Mouse (Mus musculus) embryonic facial prominence, embryonic 12.5 days (tissue): ENCODE measurements around the gene Sult1b1. TPM values are rescaled to one million over a fixed set of nuclear protein-coding genes. Genes with fewer than 3 reads are reported as not detected.
"Not testable (repeated sequence)": the region's sequence is repeated elsewhere in the genome, so short reads cannot be mapped to it uniquely, and the experiment has no call there.

Experiments
- ATAC-seq: fragments of 200-750 bp; cut with Nextera tagmentation; 2 replicates; pipeline ENCODE4 v1.8.0; 2017; ENCODE audit not compliant: insufficient number of reproducible peaks, insufficient read depth, low FRiP score, low TSS enrichment
- H3K27ac ChIP-seq: fragments of 300-500 bp; sonication (generic); 2 replicates; pipeline ENCODE4 v1.5.1; 2016; ENCODE audit warnings: mild to moderate bottlenecking
- H3K27me3 ChIP-seq: fragments of 300-500 bp; sonication (generic); 2 replicates; pipeline ENCODE4 v1.6.1; 2016; ENCODE audit warnings: mild to moderate bottlenecking, moderate library complexity
- H3K36me3 ChIP-seq: fragments of 300-500 bp; sonication (generic); 2 replicates; pipeline ENCODE4 v1.6.1; 2016; ENCODE audit warnings: mild to moderate bottlenecking
- H3K4me1 ChIP-seq: fragments of 300-500 bp; sonication (generic); 2 replicates; pipeline ENCODE4 v1.6.1; 2016
- H3K4me2 ChIP-seq: fragments of 300-500 bp; sonication (generic); replicated peaks from 2 replicates; pipeline ENCODE4 v1.6.1; 2016; ENCODE audit warnings: mild to moderate bottlenecking, moderate library complexity
- H3K4me3 ChIP-seq: fragments of 300-500 bp; sonication (generic); 2 replicates; pipeline ENCODE4 v1.5.1; 2016; ENCODE audit warnings: mild to moderate bottlenecking
- H3K9ac ChIP-seq: fragments of 300-500 bp; sonication (generic); 2 replicates; pipeline ENCODE4 v1.6.1; 2016; ENCODE audit warnings: mild to moderate bottlenecking, moderate library complexity
- H3K9me3 ChIP-seq: fragments of 300-500 bp; sonication (generic); 2 replicates; pipeline ENCODE4 v1.6.1; 2016; ENCODE audit warnings: mild to moderate bottlenecking, moderate library complexity
- WGBS: fragments of 180-500 bp; shearing (Covaris S2); methylation state at CpG from one replicate; pipeline ENCODE4 v1.1.7; 2016; 5-methylcytosine and 5-hydroxymethylcytosine counted together
- polyA plus RNA-seq: library from polyadenylated mRNA; unstranded; fragments of >200 nt; fragmentation: Nextera tagmentation; extraction: Ambion mirVana; gene quantifications from 2 replicates; pipeline ENCODE4 v1.2.1, GENCODE M21; 2016

The Sult1b1 gene
- polyA plus RNA-seq, 1 experiment from 2014 or later: 0.18 TPM

DNA sequence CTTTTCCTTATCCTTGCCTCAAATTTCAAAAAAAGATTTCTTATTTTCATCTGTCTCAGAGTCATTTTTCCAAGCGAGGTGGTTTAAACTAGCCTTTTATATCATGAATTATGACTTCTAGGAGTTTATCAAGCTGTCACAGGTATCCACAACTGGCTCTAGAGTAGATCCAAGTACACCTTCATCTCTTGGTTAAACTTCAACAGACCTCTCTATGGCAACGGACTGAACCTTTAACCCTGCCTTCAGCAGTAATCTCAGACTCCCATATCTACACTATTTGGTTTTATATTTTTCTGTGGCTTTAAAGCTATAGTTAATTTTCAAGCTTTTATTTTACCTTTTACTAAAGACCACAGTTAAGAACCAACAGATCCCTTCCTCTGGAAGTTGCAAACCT, 5.7 kb downstream of the Sult1b1 start:
- Histone ChIP-seq H3K9ac (no peak overlapping the region), H3K4me2 (no peak overlapping the region), H3K9me3 (no peaks in the 10 kb centered on the region), H3K27ac (no peak overlapping the region), H3K36me3 (no peaks in the 10 kb centered on the region), H3K4me3 (no peak overlapping the region), H3K4me1 (no peaks in the 10 kb centered on the region), H3K27me3 (no peaks in the 10 kb centered on the region)
- WGBS: 74% methylated on average over 2 of the region's 2 CpGs
- no peak for ATAC-seq

DNA sequence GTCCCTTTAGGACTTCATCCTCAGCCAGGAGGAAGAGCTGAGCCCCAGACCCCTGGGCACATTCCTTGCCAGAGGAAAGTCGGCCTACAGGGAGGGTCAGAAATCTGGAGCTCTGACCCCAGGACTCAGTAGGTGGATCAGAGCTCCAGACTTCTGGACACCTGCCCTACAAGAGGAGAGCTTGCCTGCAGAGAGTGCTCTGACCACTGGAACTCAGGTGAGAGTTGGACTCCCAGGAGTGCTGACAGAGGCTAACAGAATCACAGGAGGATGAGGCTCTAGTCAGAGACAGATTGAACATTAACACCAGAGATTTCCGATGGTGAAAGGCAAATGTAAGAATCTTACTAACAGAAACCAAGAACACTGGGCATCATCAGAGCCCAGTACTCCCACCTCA, 14.4 kb downstream of the Sult1b1 start:
- WGBS: 90% methylated on average over 2 of the region's 2 CpGs
- H3K4me2 ChIP-seq, H3K4me1 ChIP-seq, H3K9ac ChIP-seq, H3K9me3 ChIP-seq, ATAC-seq, H3K27me3 ChIP-seq, H3K4me3 ChIP-seq, H3K36me3 ChIP-seq, H3K27ac ChIP-seq: not testable (repeated sequence)

DNA sequence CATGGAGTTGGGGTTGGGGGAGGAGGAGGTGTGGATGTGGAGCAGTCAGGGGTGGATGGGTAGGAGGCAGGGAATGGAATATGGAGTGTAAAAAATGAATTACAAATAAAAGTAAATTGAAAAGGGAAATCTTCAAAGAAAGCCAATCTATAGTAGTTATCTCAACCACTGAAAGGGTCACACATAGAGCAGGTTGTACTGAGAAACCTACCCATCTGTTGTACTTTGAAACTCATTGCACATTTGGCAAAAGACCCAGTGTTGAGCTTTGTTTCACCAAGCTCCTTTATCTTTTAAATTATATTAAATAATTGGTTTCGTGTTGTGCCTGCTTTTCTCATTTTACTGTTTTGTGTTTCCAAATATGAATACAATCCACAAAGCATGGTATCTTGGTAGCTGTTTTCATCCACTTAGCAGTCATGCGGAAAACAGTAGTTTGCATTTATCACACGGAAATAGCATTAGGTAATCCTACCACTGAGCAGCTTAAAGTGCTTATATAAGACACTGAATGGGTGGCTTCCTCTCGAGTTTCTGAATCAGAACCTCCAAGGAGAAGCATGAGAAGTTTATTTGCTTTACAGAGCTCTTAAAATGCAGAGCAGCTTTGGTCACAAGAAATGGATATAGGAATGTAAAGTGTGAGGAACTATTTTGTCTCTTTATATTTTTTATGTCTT, 32.1 kb downstream of the Sult1b1 start:
- Histone ChIP-seq H3K27me3 (no peaks in the 10 kb centered on the region), H3K4me1 (no peaks in the 10 kb centered on the region), H3K27ac (no peak overlapping the region), H3K4me2 (no peak overlapping the region), H3K4me3 (no peak overlapping the region), H3K36me3 (no peaks in the 10 kb centered on the region), H3K9me3 (no peaks in the 10 kb centered on the region), H3K9ac (no peak overlapping the region)
- 57% methylated on average over 4 of the region's 4 CpGs for WGBS
- no peak for ATAC-seq

DNA sequence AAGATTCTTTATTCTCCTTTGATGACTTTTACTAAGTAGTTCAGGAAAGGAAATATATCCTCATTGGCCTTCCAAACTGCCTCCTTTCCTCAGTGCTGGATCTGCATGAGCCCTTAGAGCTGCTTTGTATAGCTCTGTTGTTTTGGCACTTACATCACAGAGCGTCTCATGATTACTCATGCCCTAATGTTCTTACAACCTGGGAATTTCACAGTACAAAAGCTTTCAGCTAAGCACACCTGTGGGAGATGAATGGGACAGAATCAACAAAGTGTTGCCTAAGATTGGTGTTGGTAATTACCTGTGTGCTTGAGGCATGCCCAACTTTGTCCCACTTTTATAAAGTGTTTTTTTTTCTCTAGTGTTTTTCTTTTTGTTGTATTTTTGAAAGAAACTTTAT, 35.3 kb downstream of the Sult1b1 start:
- no peaks in the 10 kb centered on the region for H3K27me3 ChIP-seq
- no peak overlapping the region for H3K4me3 ChIP-seq
- H3K4me2 ChIP-seq: no peak overlapping the region
- no peaks in the 10 kb centered on the region for H3K36me3 ChIP-seq
- no peak overlapping the region for H3K9ac ChIP-seq
- no peak for ATAC-seq
- WGBS: 57% methylated on average over 1 of the region's 1 CpGs
- no peaks in the 10 kb centered on the region for H3K9me3 ChIP-seq
- H3K27ac ChIP-seq: no peak overlapping the region
- H3K4me1 ChIP-seq: no peaks in the 10 kb centered on the region

DNA sequence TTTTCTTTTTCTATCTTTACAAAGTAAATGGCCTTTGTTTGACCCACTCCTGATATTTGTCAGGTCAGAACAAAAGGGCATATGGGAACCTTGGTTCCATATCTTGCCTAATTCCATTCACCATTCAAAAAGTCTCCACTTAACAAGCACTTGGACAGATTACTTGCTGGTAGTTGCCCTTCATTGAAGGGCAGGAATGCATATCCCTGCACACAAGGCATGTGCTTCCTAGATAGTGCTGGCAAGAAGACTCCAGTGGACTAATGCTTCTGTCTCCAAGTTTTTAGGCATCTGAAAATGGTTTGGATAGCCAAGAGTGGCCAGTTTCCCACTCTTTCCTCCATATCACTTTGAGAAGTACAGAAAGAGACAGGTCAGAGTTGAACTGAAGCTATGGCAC, 38.7 kb downstream of the Sult1b1 start:
- Histone ChIP-seq H3K36me3 (no peaks in the 10 kb centered on the region), H3K4me1 (no peaks in the 10 kb centered on the region), H3K4me3 (no peak overlapping the region), H3K4me2 (no peak overlapping the region), H3K9ac (no peak overlapping the region), H3K27me3 (no peaks in the 10 kb centered on the region), H3K27ac (no peak overlapping the region), H3K9me3 (no peaks in the 10 kb centered on the region)
- ATAC-seq: no peak

DNA sequence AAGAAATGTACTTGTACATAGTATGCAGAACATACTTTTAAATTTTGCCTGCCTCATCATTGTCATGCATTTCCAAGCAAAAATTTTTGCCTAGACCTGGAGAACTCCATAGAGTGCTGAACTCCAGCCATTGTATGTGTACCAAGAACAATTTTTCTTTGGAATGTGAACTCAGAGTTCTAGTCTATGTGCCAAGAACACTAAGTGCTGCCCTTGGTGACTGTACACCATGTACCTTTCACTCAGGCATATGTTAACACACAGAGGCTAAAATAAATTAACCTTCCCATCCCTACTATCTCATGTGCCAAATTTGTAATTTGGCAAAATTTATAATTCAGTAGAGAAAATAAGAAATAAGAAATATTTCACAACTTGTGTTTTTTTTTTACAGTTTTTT, 39.1 kb downstream of the Sult1b1 start:
- ATAC-seq: no peak
- Histone ChIP-seq H3K4me1 (no peaks in the 10 kb centered on the region), H3K27me3 (no peaks in the 10 kb centered on the region), H3K4me3 (no peak overlapping the region), H3K36me3 (no peaks in the 10 kb centered on the region), H3K27ac (no peak overlapping the region), H3K9ac (no peak overlapping the region), H3K9me3 (no peaks in the 10 kb centered on the region), H3K4me2 (no peak overlapping the region)

DNA sequence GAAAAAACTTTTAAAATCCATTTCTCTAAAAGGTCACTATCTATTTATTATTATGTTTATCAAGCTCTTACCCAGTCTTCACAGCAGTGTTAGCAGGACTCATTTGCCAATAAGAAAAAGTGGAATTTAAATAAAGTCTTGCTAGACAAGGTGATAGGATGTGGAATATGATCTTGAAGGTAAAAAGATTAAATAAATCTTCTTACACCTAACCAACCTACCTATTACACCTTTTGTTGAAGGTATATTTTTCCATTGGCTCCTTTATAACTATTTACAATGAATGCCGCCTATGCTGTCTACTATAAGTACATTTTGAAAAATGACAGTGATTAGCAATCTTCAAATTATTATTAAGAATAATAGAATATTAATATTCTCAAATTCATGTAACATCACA, 47.2 kb downstream of the Sult1b1 start, which contains the start of gene Ugt2a1:
TSS of gene Ugt2a1 (minus strand) at position 101 of the 400 bp plus-strand sequence.
- no peaks in the 10 kb centered on the region for H3K36me3 ChIP-seq
- no peaks in the 10 kb centered on the region for H3K9me3 ChIP-seq
- ATAC-seq: no peak
- H3K27me3 ChIP-seq: no peaks in the 10 kb centered on the region
- H3K4me1 ChIP-seq: no peaks in the 10 kb centered on the region
- 82% methylated on average over 1 of the region's 1 CpGs for WGBS
- H3K27ac ChIP-seq: no peak within 1 kb of the TSS
- H3K4me3 ChIP-seq: no peak within 1 kb of the TSS
- H3K4me2 ChIP-seq: no peak within 1 kb of the TSS
- no peak within 1 kb of the TSS for H3K9ac ChIP-seq

DNA sequence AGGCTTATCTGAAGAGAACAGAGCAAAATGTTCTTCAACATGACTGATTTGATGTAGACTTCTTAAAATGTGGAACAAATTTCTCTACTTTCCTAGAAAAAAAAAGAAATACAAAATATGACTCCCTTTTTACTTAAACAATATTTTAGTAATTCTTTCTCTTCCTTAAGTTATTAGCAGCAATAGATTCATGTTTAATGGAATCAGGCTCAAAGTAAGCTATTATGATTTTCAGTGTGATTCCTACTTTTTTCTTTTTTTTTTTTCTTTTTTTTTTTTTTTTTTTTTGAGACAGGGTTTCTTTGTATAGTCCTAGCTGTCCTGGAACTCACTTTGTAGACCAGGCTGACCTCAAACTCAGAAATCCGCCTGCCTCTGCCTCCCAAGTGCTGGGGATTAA, 51.3 kb downstream of the Sult1b1 start, which contains the start of gene Gm43638:
TSS of gene Gm43638 (minus strand) at position 101 of the 400 bp plus-strand sequence.
- WGBS: 85% methylated on average over 1 of the region's 1 CpGs

DNA sequence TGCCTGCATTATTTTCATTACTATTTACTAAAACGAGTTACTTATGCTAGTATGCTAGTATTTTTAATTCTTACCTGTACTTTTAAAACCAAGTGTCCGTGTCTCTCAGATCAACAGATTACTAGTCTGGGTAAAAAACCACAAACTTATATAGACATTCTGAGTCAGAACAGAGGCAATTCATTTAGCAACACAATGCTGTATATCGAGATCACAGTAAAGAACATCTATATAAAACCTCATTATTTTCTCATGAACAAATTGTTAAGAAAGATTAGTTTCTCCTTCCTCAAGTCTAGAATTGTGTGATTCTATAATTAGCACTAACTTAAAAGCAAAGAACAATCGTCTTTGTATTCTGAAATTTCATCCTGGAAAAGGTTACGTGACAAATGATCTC, 55.8 kb downstream of the Sult1b1 start, which contains the start of gene Ugt2a2:
TSS of gene Ugt2a2 (minus strand) at position 101 of the 400 bp plus-strand sequence.
- WGBS: 77% methylated on average over 5 of the region's 5 CpGs
- H3K27ac ChIP-seq: no peak within 1 kb of the TSS
- H3K9me3 ChIP-seq: no peaks in the 10 kb centered on the region
- H3K4me1 ChIP-seq: no peaks in the 10 kb centered on the region
- no peak within 1 kb of the TSS for H3K4me3 ChIP-seq
- H3K27me3 ChIP-seq: no peaks in the 10 kb centered on the region
- H3K9ac ChIP-seq: no peak within 1 kb of the TSS
- no peaks in the 10 kb centered on the region for H3K36me3 ChIP-seq
- no peak within 1 kb of the TSS for H3K4me2 ChIP-seq
- ATAC-seq: no peak

More for the DNA sequence above, 51.3 kb downstream of the Sult1b1 start, which contains the start of gene Gm43638:
- not testable (repeated sequence) for H3K27me3 ChIP-seq, H3K27ac ChIP-seq, H3K4me1 ChIP-seq, H3K9me3 ChIP-seq, H3K4me2 ChIP-seq, ATAC-seq, H3K4me3 ChIP-seq, H3K9ac ChIP-seq, H3K36me3 ChIP-seq

Other genes with a start within 250 kb of the Sult1b1 start
- not detected in 2 replicates for gene Ugt2a3, start 201.0 kb downstream of the Sult1b1 start, polyA plus RNA-seq
- gene Ugt2b38, start 114.0 kb downstream of the Sult1b1 start, polyA plus RNA-seq: not detected in 2 replicates
- gene Ugt2a2, start 55.9 kb downstream of the Sult1b1 start, polyA plus RNA-seq: 0.45 TPM in 1 of 2 replicates, not detected in the other
- gene Gm43638, start 51.4 kb downstream of the Sult1b1 start, polyA plus RNA-seq: not detected in 2 replicates
- gene Ugt2a1, start 47.3 kb downstream of the Sult1b1 start, polyA plus RNA-seq: 3.7 and 4.2 TPM in 2 replicates
- 0.24 TPM in 1 of 2 replicates, not detected in the other for gene Sult1d1, start 30.8 kb upstream of the Sult1b1 start, polyA plus RNA-seq
- gene Sult1e1, start 53.4 kb upstream of the Sult1b1 start, polyA plus RNA-seq: 3.5 and 4.3 TPM in 2 replicates
- gene Csn1s1, start 128.0 kb upstream of the Sult1b1 start, polyA plus RNA-seq: not detected in 2 replicates
- gene Csn2, start 161.4 kb upstream of the Sult1b1 start, polyA plus RNA-seq: not detected in 2 replicates
- gene Csn1s2a, start 236.4 kb upstream of the Sult1b1 start, polyA plus RNA-seq: not detected in 2 replicates